Mouse (Mus musculus) hindbrain, embryonic 16.5 days (tissue): ENCODE data around the gene Sppl2a. TPM values are rescaled to one million over a fixed set of nuclear protein-coding genes. Genes with fewer than 3 reads are reported as not detected.
"Not testable (repeated sequence)": the region's sequence is repeated elsewhere in the genome, so short reads cannot be mapped to it uniquely, and the experiment has no call there.

ENCODE experiments used
- ATAC-seq: fragments of 200-750 bp; cut with Nextera tagmentation; 2 replicates; pipeline ENCODE4 v1.8.0; 2017; ENCODE audit warnings: moderate TSS enrichment, moderate library complexity
- H3K27ac ChIP-seq: fragments of 300-500 bp; sonication (generic); 2 replicates; pipeline ENCODE4 v1.5.1; 2014; ENCODE audit warnings: low read depth, mild to moderate bottlenecking, control low read depth, low read length, moderate library complexity
- H3K27me3 ChIP-seq: fragments of 300-500 bp; sonication (generic); replicated peaks from 2 replicates; pipeline ENCODE4 v1.6.1; 2014; ENCODE audit warnings: low read length; ENCODE audit not compliant: control insufficient read depth, insufficient read depth
- H3K36me3 ChIP-seq: fragments of 300-500 bp; sonication (generic); 2 replicates; pipeline ENCODE4 v1.6.1; 2014; ENCODE audit warnings: mild to moderate bottlenecking, low read length, moderate library complexity, mixed read lengths; ENCODE audit not compliant: control insufficient read depth, insufficient read depth
- H3K4me1 ChIP-seq: fragments of 300-500 bp; sonication (generic); 2 replicates; pipeline ENCODE4 v1.6.1; 2014; ENCODE audit warnings: low read depth, low read length; ENCODE audit not compliant: control insufficient read depth, insufficient read depth
- H3K4me2 ChIP-seq: fragments of 300-500 bp; sonication (generic); 2 replicates; pipeline ENCODE4 v1.6.1; 2014; ENCODE audit warnings: mild to moderate bottlenecking, low read length, control low read depth, moderate library complexity
- H3K4me3 ChIP-seq: fragments of 300-500 bp; sonication (generic); 2 replicates; pipeline ENCODE4 v1.5.1; 2014; ENCODE audit warnings: mild to moderate bottlenecking, low read length, control low read depth, moderate library complexity
- H3K9ac ChIP-seq: fragments of 300-500 bp; sonication (generic); 2 replicates; pipeline ENCODE4 v1.6.1; 2014; ENCODE audit warnings: low read depth, mild to moderate bottlenecking, control low read depth, low read length, moderate library complexity
- H3K9me3 ChIP-seq: fragments of 300-500 bp; sonication (generic); 2 replicates; pipeline ENCODE4 v1.6.1; 2014; ENCODE audit warnings: mild to moderate bottlenecking, low read length, moderate library complexity; ENCODE audit not compliant: control insufficient read depth
- whole genome bisulfite sequencing: fragments of 180-500 bp; shearing (Covaris S2); extraction: QIAGEN DNeasy Blood & Tissue Kit; methylation state at CpG from one replicate; pipeline ENCODE4 v1.1.7; 2014; 5-methylcytosine and 5-hydroxymethylcytosine counted together
- polyA plus RNA-seq: library from polyadenylated mRNA; unstranded; fragments of >200 nt; fragmentation: Nextera tagmentation; extraction: Ambion mirVana; gene quantifications from 2 replicates; pipeline ENCODE4 v1.2.1, GENCODE M21; 2015

Gene Sppl2a
- 33.8 and 37.4 TPM in 2 replicates for polyA plus RNA-seq

DNA sequence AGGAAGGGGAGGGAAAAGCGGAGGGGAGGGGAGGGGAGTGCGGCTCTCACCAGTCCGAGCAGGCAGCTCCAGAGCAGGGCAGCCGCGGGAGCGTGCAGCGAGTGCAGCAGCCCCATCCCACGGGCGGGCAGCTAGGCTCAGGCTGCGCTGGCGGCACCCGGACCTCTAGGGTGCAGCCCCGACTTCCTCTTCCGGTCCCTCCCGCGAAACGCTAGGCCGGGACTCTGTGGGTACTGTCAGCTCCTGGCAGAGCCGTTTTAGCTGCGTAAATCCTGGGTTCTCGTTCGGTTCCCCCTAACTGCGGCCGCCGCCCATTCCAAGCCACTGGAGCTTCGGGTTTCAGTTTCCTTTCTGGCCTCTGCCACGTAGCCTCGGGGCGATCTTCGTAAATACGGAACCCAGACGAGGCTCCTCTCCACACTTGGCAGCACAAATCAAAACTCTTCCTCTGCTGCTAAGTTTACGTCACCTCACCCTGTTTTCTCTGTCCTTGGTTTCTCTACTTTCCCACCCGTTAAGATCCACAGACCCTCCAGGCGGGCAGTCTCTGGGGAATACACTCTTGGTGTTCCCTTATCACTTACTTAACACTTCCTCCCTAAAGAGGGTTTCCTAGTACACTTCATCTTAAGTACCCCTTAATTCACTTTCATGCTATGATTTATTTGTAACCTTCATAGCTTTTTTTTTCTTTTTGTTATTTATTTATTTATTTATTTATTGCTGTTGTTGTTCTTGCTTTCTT is at the start of gene Sppl2a:
Gene Sppl2a (minus strand): TSS at position 339 of the 745 bp plus-strand sequence.
- H3K27ac ChIP-seq, result peak within 1 kb of the TSS; percentile 95
- WGBS, result 0% methylated on average over 26 of the region's 35 CpGs
- peak within 1 kb of the TSS; percentile 94 for H3K9ac ChIP-seq
- H3K4me1 ChIP-seq, result peaks cover 8% of the 10 kb centered on the region; the same call in 1 of the 2 replicates
- peak within 1 kb of the TSS; percentile 73 for H3K4me2 ChIP-seq
- no peaks in the 10 kb centered on the region for H3K36me3 ChIP-seq
- H3K27me3 ChIP-seq, result no peaks in the 10 kb centered on the region
- H3K4me3 ChIP-seq, result peak within 1 kb of the TSS; percentile 69
- ATAC-seq, result peak; percentile 100
- H3K9me3 ChIP-seq, result no peaks in the 10 kb centered on the region

DNA sequence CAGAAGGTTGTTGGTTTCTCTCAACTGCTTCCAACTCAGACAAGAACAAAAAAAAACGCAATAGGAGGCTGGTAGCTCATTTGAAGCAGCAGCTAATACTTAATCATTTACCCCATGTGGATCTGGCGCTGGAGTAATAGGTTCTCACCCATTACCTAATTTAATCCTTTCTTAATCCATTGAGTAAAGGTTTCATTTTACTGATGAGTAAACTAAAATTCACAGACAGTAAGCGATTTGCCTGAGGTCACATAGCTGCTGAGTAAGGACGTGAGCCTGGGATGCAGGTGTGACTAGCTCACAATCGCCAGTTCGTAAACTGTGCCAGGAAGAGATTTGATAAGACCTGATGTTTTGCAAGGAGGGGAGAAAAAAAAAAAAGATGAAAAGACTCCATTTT is 44.4 kb upstream of the Sppl2a start:
- H3K27ac ChIP-seq, result no peak overlapping the region
- no peaks in the 10 kb centered on the region for H3K9me3 ChIP-seq
- no peak overlapping the region for H3K4me2 ChIP-seq
- no peaks in the 10 kb centered on the region for H3K4me1 ChIP-seq
- H3K27me3 ChIP-seq, result no peaks in the 10 kb centered on the region
- WGBS, result 80% methylated on average over 6 of the region's 6 CpGs
- no peak overlapping the region for H3K9ac ChIP-seq
- no peaks in the 10 kb centered on the region for H3K36me3 ChIP-seq
- no peak for ATAC-seq
- no peak overlapping the region for H3K4me3 ChIP-seq

DNA sequence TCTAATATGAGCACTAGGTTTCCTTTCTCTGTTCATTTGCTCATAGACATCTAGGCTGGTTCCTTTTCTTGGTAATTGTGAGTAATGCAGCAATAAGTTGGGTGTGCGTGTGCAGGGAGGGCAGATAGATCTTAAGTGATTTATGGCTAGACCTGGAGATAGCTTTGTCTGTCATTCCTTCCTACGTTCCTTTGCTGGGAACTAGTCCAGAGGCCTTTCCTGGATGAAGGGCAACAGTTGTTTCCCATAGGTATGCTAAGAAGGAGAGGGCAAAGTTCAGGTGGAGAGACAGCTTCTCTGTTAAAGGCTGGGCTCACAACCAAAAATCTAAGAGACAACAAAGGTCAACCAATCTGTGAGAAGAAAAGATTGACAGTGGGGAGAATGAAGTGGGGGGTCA is 28.7 kb upstream of the Sppl2a start:
- no peak overlapping the region for H3K4me2 ChIP-seq
- H3K4me3 ChIP-seq, result no peak overlapping the region
- no peak for ATAC-seq
- no peaks in the 10 kb centered on the region for H3K9me3 ChIP-seq
- no peak overlapping the region for H3K27ac ChIP-seq
- no peaks in the 10 kb centered on the region for H3K27me3 ChIP-seq
- H3K4me1 ChIP-seq, result no peaks in the 10 kb centered on the region
- 83% methylated on average over 2 of the region's 2 CpGs for whole genome bisulfite sequencing
- no peak overlapping the region for H3K9ac ChIP-seq
- no peaks in the 10 kb centered on the region for H3K36me3 ChIP-seq

- no peak for ATAC-seq
- 73% methylated on average over 7 of the region's 7 CpGs for WGBS
- Histone ChIP-seq H3K4me2 (no peak overlapping the region), H3K27ac (no peak overlapping the region), H3K4me1 (no peaks in the 10 kb centered on the region), H3K4me3 (no peak overlapping the region), H3K27me3 (no peaks in the 10 kb centered on the region), H3K36me3 (no peaks in the 10 kb centered on the region), H3K9me3 (no peaks in the 10 kb centered on the region), H3K9ac (no peak overlapping the region)
Measured at GRCm38 (mm10) chr2:126955671-126956070, 22.6 kb upstream of the Sppl2a start.

- ATAC-seq, result no peak
- H3K9me3 ChIP-seq, result no peaks in the 10 kb centered on the region
- no peak overlapping the region for H3K4me2 ChIP-seq
- H3K27me3 ChIP-seq, result no peaks in the 10 kb centered on the region
- H3K4me1 ChIP-seq, result no peaks in the 10 kb centered on the region
- 64% methylated on average over 7 of the region's 7 CpGs for WGBS
- H3K4me3 ChIP-seq, result no peak overlapping the region
- no peak overlapping the region for H3K9ac ChIP-seq
- H3K27ac ChIP-seq, result no peak overlapping the region
- H3K36me3 ChIP-seq, result no peaks in the 10 kb centered on the region
Measured at GRCm38 (mm10) chr2:126951085-126951484, 18.1 kb upstream of the Sppl2a start.

GRCm38 (mm10) chr2:126950453-126950852 is 17.4 kb upstream of the Sppl2a start:
- H3K9me3 ChIP-seq, result no peaks in the 10 kb centered on the region
- H3K4me1 ChIP-seq, result no peaks in the 10 kb centered on the region
- H3K4me2 ChIP-seq, result no peak overlapping the region
- no peak overlapping the region for H3K9ac ChIP-seq
- 83% methylated on average over 5 of the region's 5 CpGs for WGBS
- no peak for ATAC-seq
- H3K27me3 ChIP-seq, result no peaks in the 10 kb centered on the region
- no peaks in the 10 kb centered on the region for H3K36me3 ChIP-seq
- H3K4me3 ChIP-seq, result no peak overlapping the region
- no peak overlapping the region for H3K27ac ChIP-seq

DNA sequence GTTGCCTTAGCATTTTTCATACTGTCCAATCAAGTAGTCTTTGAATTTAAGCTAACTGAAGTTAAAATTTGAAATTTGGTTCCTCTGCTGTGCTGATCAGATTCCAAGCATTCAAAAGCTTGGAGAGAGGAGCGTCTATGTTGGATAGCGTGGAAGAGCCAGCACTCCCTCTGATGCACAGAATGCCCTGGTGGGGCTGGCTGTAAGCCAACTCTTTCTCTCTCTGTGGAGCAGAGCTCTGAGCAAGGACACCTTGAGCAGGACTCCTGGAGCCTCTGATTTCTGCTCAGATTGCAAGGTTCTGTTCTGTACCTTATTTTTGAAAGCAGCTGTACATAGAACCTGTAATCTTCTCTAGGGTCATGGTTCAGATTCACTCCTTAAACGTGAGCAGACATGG is 16.8 kb upstream of the Sppl2a start:
- Histone ChIP-seq H3K27ac (no peak overlapping the region), H3K4me2 (no peak overlapping the region), H3K36me3 (no peaks in the 10 kb centered on the region), H3K9me3 (no peaks in the 10 kb centered on the region), H3K4me1 (no peaks in the 10 kb centered on the region), H3K9ac (no peak overlapping the region), H3K4me3 (no peak overlapping the region), H3K27me3 (no peaks in the 10 kb centered on the region)
- ATAC-seq, result no peak
- WGBS, result 38% methylated on average over 3 of the region's 3 CpGs

DNA sequence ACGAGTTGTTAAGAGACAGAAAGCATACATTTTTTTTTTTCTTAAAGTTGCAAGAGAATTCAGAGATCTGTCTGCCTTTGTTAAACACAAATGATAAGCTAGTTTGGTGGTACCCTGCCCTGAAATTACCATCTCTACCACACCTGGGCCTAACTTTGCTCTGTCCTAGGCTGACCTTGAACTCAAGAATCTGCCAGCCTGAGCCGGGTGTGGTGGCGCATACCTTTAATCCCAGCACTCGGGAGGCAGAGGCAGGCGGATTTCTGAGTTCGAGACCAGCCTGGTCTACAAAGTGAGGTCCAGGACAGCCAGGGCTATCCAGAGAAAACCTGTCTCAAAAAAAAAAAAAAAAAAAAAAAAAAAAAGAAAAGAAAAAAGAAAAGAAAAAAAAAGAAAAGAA is 16.3 kb upstream of the Sppl2a start:
- H3K4me1 ChIP-seq, H3K9ac ChIP-seq, H3K27ac ChIP-seq, H3K4me3 ChIP-seq, H3K4me2 ChIP-seq, H3K27me3 ChIP-seq, ATAC-seq, H3K9me3 ChIP-seq, H3K36me3 ChIP-seq: not testable (repeated sequence)
- 87% methylated on average over 6 of the region's 6 CpGs for WGBS

GRCm38 (mm10) chr2:126948231-126948630 is 15.2 kb upstream of the Sppl2a start:
- H3K9ac ChIP-seq, result no peak overlapping the region
- no peaks in the 10 kb centered on the region for H3K36me3 ChIP-seq
- H3K9me3 ChIP-seq, result no peaks in the 10 kb centered on the region
- no peak for ATAC-seq
- H3K27ac ChIP-seq, result no peak overlapping the region
- H3K27me3 ChIP-seq, result no peaks in the 10 kb centered on the region
- WGBS, result 78% methylated on average over 3 of the region's 3 CpGs
- no peaks in the 10 kb centered on the region for H3K4me1 ChIP-seq
- no peak overlapping the region for H3K4me3 ChIP-seq
- H3K4me2 ChIP-seq, result no peak overlapping the region
